Mouse (Mus musculus) E14TG2a.4 (cell line): ENCODE results near the gene Ssr4.

Experiments
- H3K27me3 ChIP-seq: 2 replicates; pipeline ENCODE4 v1.6.1; 2014; ENCODE audit warnings: low read length, control low read depth; ENCODE audit not compliant: insufficient read depth
- H3K36me3 ChIP-seq: 2 replicates; pipeline ENCODE4 v1.6.1; 2014; ENCODE audit warnings: low read length, control low read depth; ENCODE audit not compliant: insufficient read depth
- H3K4me1 ChIP-seq: replicated peaks from 2 replicates; pipeline ENCODE4 v1.6.1; 2014; ENCODE audit warnings: low read depth, low read length, control low read depth
- H3K4me3 ChIP-seq: replicated peaks from 2 replicates; pipeline ENCODE4 v1.5.1; 2014; ENCODE audit warnings: mild to moderate bottlenecking, low read length
- H3K9me3 ChIP-seq: 2 replicates; pipeline ENCODE4 v1.6.1; 2014; ENCODE audit warnings: low read length, control low read depth
- CTCF ChIP-seq: conservative IDR thresholded peaks from 2 replicates; pipeline ENCODE4 v1.5.1; 2014; ENCODE audit warnings: low read length
- NANOG ChIP-seq: IDR thresholded peaks from 2 replicates; pipeline ENCODE4 v1.6.1; 2014; ENCODE audit warnings: borderline replicate concordance, low read length, mixed read lengths
- POU5F1 ChIP-seq: IDR thresholded peaks from 2 replicates; pipeline ENCODE4 v1.6.1; 2014; ENCODE audit warnings: low read length, borderline replicate concordance

The Ssr4 gene

GRCm38 (mm10) chrX:73793505-73793904, 6.7 kb downstream of the Ssr4 start:
- peaks cover 83% of the 10 kb centered on the region for H3K4me1 ChIP-seq
- H3K9me3 ChIP-seq = no peaks in the 10 kb centered on the region
- TF ChIP-seq CTCF (no peak), POU5F1 (no peak), NANOG (no peak)
- no peak overlapping the region for H3K4me3 ChIP-seq
- H3K36me3 ChIP-seq = peaks cover 78% of the 10 kb centered on the region
- H3K27me3 ChIP-seq = no peaks in the 10 kb centered on the region

- no peak for TF ChIP-seq CTCF
- no peak for TF ChIP-seq POU5F1
- TF ChIP-seq NANOG = no peak
- Histone ChIP-seq H3K36me3 (peaks cover 55% of the 10 kb centered on the region), H3K27me3 (no peaks in the 10 kb centered on the region), H3K9me3 (no peaks in the 10 kb centered on the region), H3K4me3 (peak overlapping the region; percentile 48; the same call in 1 of the 2 replicates), H3K4me1 (peaks cover 89% of the 10 kb centered on the region)
Observed at GRCm38 (mm10) chrX:73797511-73797910, 10.7 kb downstream of the Ssr4 start.

GRCm38 (mm10) chrX:73798502-73798901, 11.7 kb downstream of the Ssr4 start:
- no peaks in the 10 kb centered on the region for H3K9me3 ChIP-seq
- peaks cover 91% of the 10 kb centered on the region for H3K4me1 ChIP-seq
- no peaks in the 10 kb centered on the region for H3K27me3 ChIP-seq
- peaks cover 47% of the 10 kb centered on the region for H3K36me3 ChIP-seq
- TF ChIP-seq POU5F1 (no peak), CTCF (peak; percentile 47)
- peak overlapping the region; percentile 48 for H3K4me3 ChIP-seq

GRCm38 (mm10) chrX:73805814-73806213, 19.0 kb downstream of the Ssr4 start:
- H3K27me3 ChIP-seq = no peaks in the 10 kb centered on the region
- H3K4me3 ChIP-seq = no peak overlapping the region
- H3K36me3 ChIP-seq = peaks cover 35% of the 10 kb centered on the region
- H3K9me3 ChIP-seq = no peaks in the 10 kb centered on the region
- TF ChIP-seq POU5F1 (no peak), CTCF (no peak), NANOG (no peak)
- peaks cover 78% of the 10 kb centered on the region for H3K4me1 ChIP-seq

- TF ChIP-seq POU5F1 (no peak), CTCF (no peak), NANOG (no peak)
- Histone ChIP-seq H3K9me3 (no peaks in the 10 kb centered on the region), H3K36me3 (peaks cover 18% of the 10 kb centered on the region), H3K4me3 (peak overlapping the region; percentile 62), H3K27me3 (no peaks in the 10 kb centered on the region), H3K4me1 (peaks cover 75% of the 10 kb centered on the region)
Observed at GRCm38 (mm10) chrX:73815072-73815471, 28.2 kb downstream of the Ssr4 start.

GRCm38 (mm10) chrX:73816596-73817314, 29.9 kb downstream of the Ssr4 start:
- no peak for TF ChIP-seq POU5F1
- no peak for TF ChIP-seq NANOG
- no peak for TF ChIP-seq CTCF
- Histone ChIP-seq H3K36me3 (peaks cover 14% of the 10 kb centered on the region), H3K27me3 (no peaks in the 10 kb centered on the region), H3K4me1 (peaks cover 71% of the 10 kb centered on the region), H3K4me3 (peak overlapping the region; percentile 62; the same call in 1 of the 2 replicates), H3K9me3 (no peaks in the 10 kb centered on the region)

- peaks cover 4% of the 10 kb centered on the region for H3K36me3 ChIP-seq
- peak overlapping the region; percentile 85 for H3K4me3 ChIP-seq
- no peak for TF ChIP-seq NANOG
- TF ChIP-seq POU5F1 = no peak
- no peak for TF ChIP-seq CTCF
- no peaks in the 10 kb centered on the region for H3K9me3 ChIP-seq
- H3K4me1 ChIP-seq = peaks cover 33% of the 10 kb centered on the region
- no peaks in the 10 kb centered on the region for H3K27me3 ChIP-seq
Observed at GRCm38 (mm10) chrX:73823747-73824146, 36.9 kb downstream of the Ssr4 start.

GRCm38 (mm10) chrX:73824185-73825151, 37.6 kb downstream of the Ssr4 start, which contains the start of gene Pdzd4:
TSS of gene Pdzd4 (minus strand) at chrX:73824969.
- peaks cover 25% of the 10 kb centered on the region for H3K4me1 ChIP-seq
- TF ChIP-seq CTCF (no peak), POU5F1 (no peak), NANOG (no peak)
- no peaks in the 10 kb centered on the region for H3K27me3 ChIP-seq

More at GRCm38 (mm10) chrX:73824185-73825151, 37.6 kb downstream of the Ssr4 start, which contains the start of gene Pdzd4:
- H3K4me3 ChIP-seq = peak within 1 kb of the TSS; percentile 85
- H3K9me3 ChIP-seq = no peaks in the 10 kb centered on the region
- no peaks in the 10 kb centered on the region for H3K36me3 ChIP-seq
